Mouse (Mus musculus) limb, embryonic 15.5 days (tissue): ENCODE data around the gene Birc5. TPM values are rescaled to one million over a fixed set of nuclear protein-coding genes. Genes with fewer than 3 reads are reported as not detected.
"Not testable (repeated sequence)": the region's sequence is repeated elsewhere in the genome, so short reads cannot be mapped to it uniquely, and the experiment has no call there.

Experiments
- ATAC-seq: fragments of 200-750 bp; cut with Nextera tagmentation; 2 replicates; pipeline ENCODE4 v1.8.0; 2017; ENCODE audit warnings: low read depth, moderate TSS enrichment; ENCODE audit not compliant: insufficient number of reproducible peaks, low FRiP score, low TSS enrichment
- H3K27ac ChIP-seq: fragments of 300-500 bp; sonication (generic); 2 replicates; pipeline ENCODE4 v1.5.1; 2015; ENCODE audit warnings: moderate library complexity, mild to moderate bottlenecking, inconsistent platforms
- H3K27me3 ChIP-seq: fragments of 300-500 bp; sonication (generic); 2 replicates; pipeline ENCODE4 v1.6.1; 2015; ENCODE audit warnings: inconsistent platforms
- H3K36me3 ChIP-seq: fragments of 300-500 bp; sonication (generic); 2 replicates; pipeline ENCODE4 v1.6.1; 2015; ENCODE audit warnings: inconsistent platforms
- H3K4me1 ChIP-seq: fragments of 300-500 bp; sonication (generic); 2 replicates; pipeline ENCODE4 v1.6.1; 2015; ENCODE audit warnings: inconsistent platforms
- H3K4me2 ChIP-seq: fragments of 300-500 bp; sonication (generic); 2 replicates; pipeline ENCODE4 v1.6.1; 2015; ENCODE audit warnings: mild to moderate bottlenecking, inconsistent platforms
- H3K4me3 ChIP-seq: fragments of 300-500 bp; sonication (generic); 2 replicates; pipeline ENCODE4 v1.5.1; 2015; ENCODE audit warnings: mild to moderate bottlenecking, inconsistent platforms
- H3K9ac ChIP-seq: fragments of 300-500 bp; sonication (generic); 2 replicates; pipeline ENCODE4 v1.6.1; 2015; ENCODE audit warnings: inconsistent platforms
- H3K9me3 ChIP-seq: fragments of 300-500 bp; sonication (generic); 2 replicates; pipeline ENCODE4 v1.6.1; 2016; ENCODE audit warnings: inconsistent platforms
- whole genome bisulfite sequencing: fragments of 180-500 bp; shearing (Covaris S2); methylation state at CpG from one replicate; pipeline ENCODE4 v1.1.7; 2015; 5-methylcytosine and 5-hydroxymethylcytosine counted together
- polyA plus RNA-seq: library from polyadenylated mRNA; unstranded; fragments of >200 nt; fragmentation: Nextera tagmentation; extraction: Ambion mirVana; gene quantifications from 2 replicates; pipeline ENCODE4 v1.2.1, GENCODE M21; 2015

Gene Birc5
- polyA plus RNA-seq: 240 and 254 TPM in 2 replicates

DNA sequence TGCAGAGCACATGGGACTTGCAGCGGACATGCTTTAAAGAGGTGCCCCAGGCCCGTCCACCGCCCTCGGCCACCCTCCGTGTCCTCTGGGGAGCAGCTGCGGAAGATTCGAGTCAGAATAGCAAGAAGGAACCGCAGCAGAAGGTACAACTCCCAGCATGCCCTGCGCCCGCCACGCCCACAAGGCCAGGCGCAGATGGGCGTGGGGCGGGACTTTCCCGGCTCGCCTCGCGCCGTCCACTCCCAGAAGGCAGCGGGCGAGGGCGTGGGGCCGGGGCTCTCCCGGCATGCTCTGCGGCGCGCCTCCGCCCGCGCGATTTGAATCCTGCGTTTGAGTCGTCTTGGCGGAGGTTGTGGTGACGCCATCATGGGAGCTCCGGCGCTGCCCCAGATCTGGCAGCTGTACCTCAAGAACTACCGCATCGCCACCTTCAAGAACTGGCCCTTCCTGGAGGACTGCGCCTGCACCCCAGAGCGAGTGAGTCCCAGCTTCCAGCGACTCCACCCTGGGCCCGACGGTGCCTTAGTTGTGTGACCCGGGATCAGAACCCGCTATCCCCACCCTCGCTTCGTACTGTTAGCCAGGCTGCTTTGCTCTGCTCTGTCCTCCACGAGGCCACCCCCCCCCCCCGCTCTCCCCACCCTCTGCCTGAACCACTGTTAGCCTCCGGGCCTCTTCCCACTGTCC, at the start of gene Birc5:
Gene Birc5, plus strand, starts transcription at position 267 of the 687 bp plus-strand sequence.
- H3K4me3 ChIP-seq: peak within 1 kb of the TSS; percentile 70

DNA sequence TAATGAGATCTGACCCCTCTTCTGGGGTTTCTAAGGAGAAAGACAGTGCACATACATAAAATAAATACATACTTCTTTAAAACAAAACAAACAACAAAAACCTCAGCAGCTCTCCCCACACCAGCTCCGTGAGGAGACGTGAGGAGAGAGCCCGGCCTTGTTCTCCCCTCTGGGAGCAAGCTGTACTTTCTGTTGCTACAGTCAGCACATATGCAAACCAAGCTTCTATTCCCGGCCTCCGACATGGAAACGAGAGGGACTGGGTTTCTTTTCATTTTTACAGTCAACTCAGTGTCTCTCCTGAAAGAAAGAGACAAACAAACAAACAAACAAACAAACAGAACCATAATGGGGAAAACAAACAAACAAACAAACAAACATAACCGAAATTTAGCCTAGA, 49.0 kb upstream of the Birc5 start:
- H3K4me3 ChIP-seq: no peak overlapping the region
- ATAC-seq: no peak
- H3K9me3 ChIP-seq: no peaks in the 10 kb centered on the region
- no peak overlapping the region for H3K9ac ChIP-seq
- H3K27me3 ChIP-seq: no peaks in the 10 kb centered on the region
- H3K27ac ChIP-seq: no peak overlapping the region
- H3K4me1 ChIP-seq: peaks cover 6% of the 10 kb centered on the region; the same call in 1 of the 2 replicates
- H3K4me2 ChIP-seq: no peak overlapping the region
- WGBS: 68% methylated on average over 7 of the region's 7 CpGs
- H3K36me3 ChIP-seq: no peaks in the 10 kb centered on the region

More for the DNA sequence above, at the start of gene Birc5:
- peak within 1 kb of the TSS; percentile 96 for H3K27ac ChIP-seq
- no peaks in the 10 kb centered on the region for H3K9me3 ChIP-seq
- H3K36me3 ChIP-seq: peaks cover 18% of the 10 kb centered on the region
- peak within 1 kb of the TSS; percentile 72 for H3K9ac ChIP-seq
- no peaks in the 10 kb centered on the region for H3K27me3 ChIP-seq
- ATAC-seq: peak; percentile 89
- under 1% methylated on average over 51 of the region's 51 CpGs for WGBS
- peaks cover 26% of the 10 kb centered on the region for H3K4me1 ChIP-seq
- peak within 1 kb of the TSS; percentile 90 for H3K4me2 ChIP-seq

DNA sequence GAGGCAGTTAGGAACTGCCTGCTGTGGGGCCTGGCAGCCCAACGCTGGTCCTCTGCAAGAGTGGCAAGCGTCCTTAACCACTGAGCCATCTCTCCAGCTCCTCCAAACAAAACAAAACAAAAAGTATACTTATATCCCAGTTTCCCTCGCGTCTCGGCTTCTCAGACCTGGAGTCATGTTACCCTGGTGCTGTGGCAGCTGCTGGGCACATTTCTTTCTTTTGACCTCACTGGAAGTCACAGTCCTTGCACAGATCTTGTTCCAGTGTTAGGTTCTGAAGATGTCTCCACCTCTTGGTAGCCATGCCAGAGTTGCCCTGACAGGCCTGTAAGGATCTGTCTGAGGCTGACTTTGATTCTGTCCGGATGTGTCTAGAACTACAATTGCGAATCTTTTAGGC, 47.4 kb upstream of the Birc5 start:
- no peak for ATAC-seq
- no peak overlapping the region for H3K9ac ChIP-seq
- peaks cover 6% of the 10 kb centered on the region; the same call in 1 of the 2 replicates for H3K4me1 ChIP-seq
- H3K27me3 ChIP-seq: no peaks in the 10 kb centered on the region
- H3K4me2 ChIP-seq: no peak overlapping the region
- H3K36me3 ChIP-seq: no peaks in the 10 kb centered on the region
- no peak overlapping the region for H3K27ac ChIP-seq
- H3K4me3 ChIP-seq: no peak overlapping the region
- H3K9me3 ChIP-seq: no peaks in the 10 kb centered on the region
- WGBS: 67% methylated on average over 7 of the region's 7 CpGs

DNA sequence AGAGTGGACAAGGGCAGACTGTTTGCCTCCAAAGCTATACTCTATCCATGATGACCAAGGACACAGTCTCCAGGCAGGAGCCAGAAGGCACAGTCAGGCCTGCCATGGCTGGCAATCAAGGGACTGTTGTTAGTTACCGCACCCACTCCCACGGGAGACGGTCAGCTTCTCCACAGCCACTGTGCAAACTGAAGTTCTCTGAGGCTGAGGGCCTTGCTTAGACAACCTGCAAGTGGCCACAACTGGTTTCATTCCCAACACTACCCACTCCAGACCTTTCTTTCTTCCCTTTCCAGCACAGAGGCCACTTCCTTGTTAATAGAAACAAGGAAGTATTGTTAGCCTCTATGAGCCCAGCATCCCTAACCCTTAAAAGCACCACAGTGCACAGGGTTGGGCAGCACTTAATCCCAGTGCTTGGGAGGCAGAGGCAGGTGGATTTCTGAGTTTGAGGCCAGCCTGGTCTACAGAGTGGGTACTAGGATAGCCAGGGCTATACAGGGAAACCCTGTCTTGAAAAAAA, 45.8 kb upstream of the Birc5 start:
- H3K4me1 ChIP-seq: peaks cover 2% of the 10 kb centered on the region; the same call in 1 of the 2 replicates
- no peak overlapping the region for H3K27ac ChIP-seq
- no peak overlapping the region for H3K4me3 ChIP-seq
- no peaks in the 10 kb centered on the region for H3K9me3 ChIP-seq
- H3K9ac ChIP-seq: no peak overlapping the region
- no peak overlapping the region for H3K4me2 ChIP-seq
- WGBS: 94% methylated on average over 3 of the region's 3 CpGs
- no peak for ATAC-seq
- H3K27me3 ChIP-seq: no peaks in the 10 kb centered on the region
- no peaks in the 10 kb centered on the region for H3K36me3 ChIP-seq

DNA sequence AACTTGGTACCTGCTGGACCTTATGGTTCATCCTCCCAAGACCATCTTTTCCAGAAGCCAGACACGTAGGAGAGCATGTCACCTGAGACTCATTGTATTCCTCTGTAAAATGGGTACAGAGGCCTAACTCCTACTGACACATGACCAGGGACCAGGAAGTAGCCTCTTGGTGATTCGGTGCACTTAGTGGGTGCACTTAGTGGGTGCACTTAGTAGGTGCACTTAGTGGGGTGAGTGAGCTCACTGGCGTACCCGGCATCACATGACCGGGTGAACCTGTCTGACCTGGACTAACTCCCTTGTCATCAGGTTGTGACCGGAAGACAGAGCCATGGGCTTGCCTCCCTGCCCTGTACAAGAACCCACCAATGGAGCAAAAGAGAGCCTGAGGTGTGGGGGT, 42.3 kb upstream of the Birc5 start:
- Histone ChIP-seq H3K4me3 (no peak overlapping the region), H3K4me2 (no peak overlapping the region), H3K27ac (no peak overlapping the region), H3K9me3 (no peaks in the 10 kb centered on the region), H3K36me3 (no peaks in the 10 kb centered on the region), H3K27me3 (no peaks in the 10 kb centered on the region), H3K4me1 (peaks cover 24% of the 10 kb centered on the region), H3K9ac (no peak overlapping the region)
- whole genome bisulfite sequencing: 93% methylated on average over 6 of the region's 6 CpGs
- no peak for ATAC-seq

DNA sequence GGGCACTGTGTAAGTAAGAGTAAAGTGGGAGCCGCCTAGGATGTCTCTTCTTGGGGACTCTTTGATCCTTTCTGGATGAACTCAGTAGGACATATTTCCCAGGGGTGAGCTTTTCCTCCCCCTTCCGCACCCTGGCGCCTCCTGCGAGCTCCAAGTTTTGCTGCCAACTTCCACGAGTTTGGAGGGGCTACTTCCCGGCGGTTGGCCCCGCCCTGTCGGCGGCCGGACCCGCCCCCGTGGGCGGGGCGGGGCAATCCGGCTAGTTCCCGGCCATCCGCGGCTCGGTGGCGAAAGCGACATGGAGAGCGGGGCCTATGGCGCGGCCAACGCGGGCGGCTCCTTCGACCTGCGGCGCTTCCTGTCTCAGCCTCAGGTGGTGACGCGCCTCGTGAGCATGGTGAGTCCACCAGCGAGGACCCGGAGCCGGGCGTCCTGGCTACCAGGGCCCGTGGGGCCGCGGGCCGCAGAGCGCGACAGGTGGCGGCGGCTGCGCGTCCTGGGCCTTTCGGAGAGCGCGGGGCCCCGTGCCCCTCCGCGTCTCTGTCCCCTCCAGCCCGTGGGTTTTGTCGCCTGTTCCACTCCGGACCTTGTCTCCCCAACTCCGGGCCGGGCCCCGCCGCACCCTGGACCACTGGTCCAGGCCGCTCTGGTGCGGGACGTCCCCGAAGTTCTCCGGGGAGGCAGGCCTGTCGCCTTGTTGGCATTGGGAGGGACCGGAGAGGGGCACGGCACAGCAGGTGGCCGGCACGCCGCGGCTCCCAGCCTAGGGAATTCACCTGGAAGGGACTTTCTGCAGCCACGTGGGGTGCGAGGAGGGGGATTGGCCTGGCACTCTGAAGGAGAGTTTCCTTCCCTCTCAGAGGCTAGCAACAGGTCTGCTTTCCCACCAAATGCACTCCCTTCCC, 39.4 kb upstream of the Birc5 start, which contains the start of the genes Gm20708 and Syngr2:
Gene Gm20708, plus strand, starts transcription at position 262 of the 905 bp plus-strand sequence.
Gene Syngr2, plus strand, starts transcription at position 262 of the 905 bp plus-strand sequence.
- Histone ChIP-seq H3K27ac (peak within 1 kb of the TSS; percentile 74), H3K4me1 (peaks cover 24% of the 10 kb centered on the region), H3K9me3 (no peaks in the 10 kb centered on the region), H3K36me3 (peaks cover 28% of the 10 kb centered on the region), H3K27me3 (no peaks in the 10 kb centered on the region), H3K9ac (peak within 1 kb of the TSS; percentile 74), H3K4me2 (peak within 1 kb of the TSS; percentile 94), H3K4me3 (peak within 1 kb of the TSS; percentile 96)
- ATAC-seq: peak; percentile 35; the same call in 1 of the 2 replicates
- WGBS: under 1% methylated on average over 75 of the region's 75 CpGs

DNA sequence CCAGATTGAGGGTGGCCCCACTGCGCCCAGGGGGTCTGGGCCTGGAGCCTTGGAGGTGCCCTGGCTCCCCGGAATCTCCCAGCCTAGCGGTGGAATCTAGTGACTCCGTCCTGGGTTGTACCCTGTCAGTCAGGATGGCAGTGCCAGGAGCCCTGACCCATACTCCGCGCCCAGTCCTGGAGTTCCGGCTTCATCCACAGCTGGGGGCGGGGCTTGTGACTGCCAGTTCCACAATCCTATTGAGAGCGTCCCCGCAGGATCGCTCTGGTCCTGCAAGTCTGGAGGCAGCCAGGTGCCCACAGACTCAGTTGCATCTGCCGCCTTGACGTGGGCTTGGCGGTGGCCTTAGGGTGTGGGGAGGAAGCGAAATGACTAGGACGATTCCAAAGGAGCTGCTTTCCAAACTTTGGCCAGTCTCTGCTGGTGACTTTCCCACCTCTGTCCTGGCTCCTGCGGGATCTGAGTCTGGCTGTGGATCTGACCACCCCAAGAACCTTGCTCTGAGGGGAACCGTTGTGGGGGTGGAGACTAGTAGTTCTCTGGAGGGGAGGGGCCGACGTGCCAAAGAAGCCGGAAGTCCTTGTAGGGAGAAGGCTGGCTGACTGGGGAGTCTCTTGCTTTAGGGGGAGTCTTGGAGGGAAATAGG, 38.5 kb upstream of the Birc5 start:
- H3K27me3 ChIP-seq: no peaks in the 10 kb centered on the region
- peaks cover 37% of the 10 kb centered on the region for H3K36me3 ChIP-seq
- peak overlapping the region; percentile 74 for H3K9ac ChIP-seq
- ATAC-seq: peak; percentile 64; the same call in 1 of the 2 replicates
- peaks cover 24% of the 10 kb centered on the region for H3K4me1 ChIP-seq
- under 1% methylated on average over 21 of the region's 21 CpGs for WGBS
- peak overlapping the region; percentile 94 for H3K4me2 ChIP-seq
- H3K27ac ChIP-seq: peak overlapping the region; percentile 74
- H3K4me3 ChIP-seq: peak overlapping the region; percentile 96
- no peaks in the 10 kb centered on the region for H3K9me3 ChIP-seq

DNA sequence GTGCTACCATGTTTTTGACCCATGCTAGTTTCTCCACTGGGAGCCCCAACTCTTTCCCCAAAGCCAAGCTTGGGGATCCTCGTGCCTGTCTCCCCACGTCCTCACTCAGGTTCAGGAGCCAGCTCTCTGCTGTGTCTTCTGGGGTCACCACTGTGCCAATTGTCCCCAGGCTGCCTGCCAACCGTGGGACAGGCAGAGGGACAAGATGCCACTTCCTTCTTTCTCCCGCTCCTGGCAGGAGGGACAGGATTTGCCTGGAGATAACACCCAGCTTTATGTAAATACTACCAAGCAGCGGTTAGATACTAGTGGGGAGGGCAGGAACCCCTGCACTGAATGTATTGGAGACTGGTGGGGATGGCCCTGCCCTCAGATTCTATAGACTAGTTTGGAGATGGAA, 35.2 kb upstream of the Birc5 start:
- H3K4me3 ChIP-seq: no peak overlapping the region
- H3K27ac ChIP-seq: no peak overlapping the region
- 80% methylated on average over 5 of the region's 5 CpGs for WGBS
- peaks cover 68% of the 10 kb centered on the region for H3K36me3 ChIP-seq
- no peak overlapping the region for H3K9ac ChIP-seq
- H3K4me2 ChIP-seq: no peak overlapping the region
- H3K27me3 ChIP-seq: no peaks in the 10 kb centered on the region
- no peaks in the 10 kb centered on the region for H3K9me3 ChIP-seq
- ATAC-seq: no peak
- peaks cover 24% of the 10 kb centered on the region for H3K4me1 ChIP-seq

DNA sequence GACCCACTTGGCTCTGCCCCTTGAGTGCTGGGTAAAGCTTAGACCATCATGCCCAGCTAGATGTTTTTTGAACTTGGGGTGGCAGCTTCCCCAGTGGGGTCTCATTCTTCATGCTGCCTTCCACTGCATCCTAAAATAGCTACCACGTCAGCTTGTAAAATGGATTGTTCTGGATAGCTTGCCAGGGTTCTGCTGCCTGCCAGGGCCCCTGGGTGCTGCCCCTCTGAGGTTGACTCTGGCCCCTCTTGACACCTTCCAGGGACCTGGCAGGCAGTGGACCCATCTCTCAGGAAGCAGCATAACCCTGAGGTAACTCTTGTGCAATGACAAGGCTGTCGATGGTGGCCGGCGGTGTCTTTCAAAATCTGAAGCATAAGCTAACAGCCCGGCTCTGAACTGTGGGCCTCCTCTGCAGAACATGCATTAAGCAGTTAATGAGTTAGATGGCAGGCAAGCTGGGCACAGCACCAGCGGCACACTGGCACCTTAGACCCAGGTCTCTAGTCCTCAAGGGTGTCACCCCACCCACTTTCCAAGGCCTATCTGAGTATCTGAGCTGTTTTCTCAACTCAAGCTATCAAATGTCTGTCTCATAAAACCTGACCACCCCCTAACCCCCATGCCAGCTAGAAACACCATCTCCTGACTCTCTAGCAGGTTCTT, 34.2 kb upstream of the Birc5 start:
- no peak overlapping the region for H3K4me3 ChIP-seq
- no peak overlapping the region for H3K27ac ChIP-seq
- H3K4me2 ChIP-seq: no peak overlapping the region
- no peaks in the 10 kb centered on the region for H3K27me3 ChIP-seq
- H3K4me1 ChIP-seq: peaks cover 23% of the 10 kb centered on the region
- no peak overlapping the region for H3K9ac ChIP-seq
- H3K36me3 ChIP-seq: peaks cover 77% of the 10 kb centered on the region
- no peak for ATAC-seq
- WGBS: 93% methylated on average over 6 of the region's 6 CpGs
- H3K9me3 ChIP-seq: no peaks in the 10 kb centered on the region

DNA sequence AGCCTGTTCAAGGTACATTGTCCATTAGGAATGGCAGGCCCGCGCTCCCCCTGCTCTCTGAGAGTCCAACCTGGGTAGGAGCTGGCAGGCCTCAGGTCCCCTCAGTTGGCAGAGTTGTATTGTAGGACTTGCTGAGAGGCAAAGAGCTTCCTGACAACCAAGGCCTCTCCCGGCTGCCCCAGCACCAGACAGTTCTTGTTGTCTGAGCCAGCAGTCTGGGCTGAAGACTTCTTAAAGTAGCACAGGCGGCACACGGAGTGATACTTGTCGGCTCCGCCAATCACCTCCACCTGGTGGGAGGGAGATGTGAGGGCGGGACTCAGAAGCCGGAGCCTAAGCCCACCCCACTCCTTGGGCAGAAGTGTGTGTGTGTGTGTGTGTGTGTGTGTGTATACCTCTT, 33.2 kb upstream of the Birc5 start:
- H3K9me3 ChIP-seq, H3K27me3 ChIP-seq, H3K27ac ChIP-seq, ATAC-seq, H3K4me3 ChIP-seq, H3K9ac ChIP-seq, H3K4me2 ChIP-seq: not testable (repeated sequence)
- peaks cover 13% of the 10 kb centered on the region for H3K4me1 ChIP-seq
- peaks cover 86% of the 10 kb centered on the region for H3K36me3 ChIP-seq
- WGBS: 83% methylated on average over 9 of the region's 9 CpGs

DNA sequence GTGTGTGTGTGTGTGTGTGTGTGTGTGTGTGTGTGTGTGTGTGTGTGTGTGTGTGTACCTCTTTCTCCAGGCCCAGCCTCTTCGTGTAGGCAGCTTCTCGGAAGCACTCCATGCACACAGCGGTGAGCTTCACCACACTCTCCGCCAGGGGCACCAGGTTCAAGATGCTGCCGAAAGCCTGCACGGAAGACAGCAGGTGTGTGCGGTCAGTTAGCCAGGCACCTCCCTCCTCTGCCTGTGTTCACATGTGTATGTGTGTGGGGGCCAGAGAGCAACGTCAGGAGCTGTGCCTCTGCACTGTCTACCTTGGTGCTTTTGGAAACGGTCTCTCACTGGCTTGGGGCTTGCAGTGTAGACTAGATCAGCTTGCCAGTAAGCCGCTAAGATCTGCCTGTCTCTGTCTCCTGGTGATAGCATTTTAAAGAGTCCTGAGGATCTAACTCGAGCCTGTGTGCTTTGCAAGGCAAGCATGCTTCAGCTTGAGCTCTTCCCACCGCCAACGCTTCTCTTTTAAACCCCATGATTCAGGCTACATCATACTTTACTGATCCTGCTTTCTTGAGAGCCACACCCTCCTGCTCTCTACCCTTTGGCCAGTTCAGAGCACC, 32.6 kb upstream of the Birc5 start:
- no peak for ATAC-seq
- no peak overlapping the region for H3K4me3 ChIP-seq
- H3K27ac ChIP-seq: no peak overlapping the region
- H3K27me3 ChIP-seq: no peaks in the 10 kb centered on the region
- H3K4me1 ChIP-seq: peaks cover 7% of the 10 kb centered on the region
- WGBS: 87% methylated on average over 12 of the region's 13 CpGs
- no peak overlapping the region for H3K4me2 ChIP-seq
- no peaks in the 10 kb centered on the region for H3K9me3 ChIP-seq
- no peak overlapping the region for H3K9ac ChIP-seq
- H3K36me3 ChIP-seq: peaks cover 93% of the 10 kb centered on the region
